Mouse (Mus musculus): ENCODE data around the gene Gpc3.

Gene Gpc3

GRCm38 (mm10) chrX:52613328-52614030 is at the start of gene Gpc3:
Gpc3 (minus strand) TSS chrX:52613950.
- DNase-seq (ENCODE audit: low spot score), result no peak

- DNase-seq (ENCODE audit: low spot score), result no peak
These were observed 38.2 kb upstream of the Gpc3 start for GRCm38 (mm10) chrX:52651975-52652374.

- DNase-seq (ENCODE audit: low spot score), result no peak
These were observed 37.8 kb upstream of the Gpc3 start for GRCm38 (mm10) chrX:52651472-52651948.

GRCm38 (mm10) chrX:52648910-52649785 is 35.4 kb upstream of the Gpc3 start:
- DNase-seq (ENCODE audit: low spot score), result no peak

GRCm38 (mm10) chrX:52644393-52644792 is 30.6 kb upstream of the Gpc3 start:
- DNase-seq (ENCODE audit: low spot score), result no peak

GRCm38 (mm10) chrX:52643350-52643749 is 29.6 kb upstream of the Gpc3 start:
- DNase-seq (ENCODE audit: low spot score), result no peak

- no peak for DNase-seq (ENCODE audit: low spot score)
These were observed 28.4 kb upstream of the Gpc3 start for GRCm38 (mm10) chrX:52642126-52642525.

- DNase-seq (ENCODE audit: low spot score), result no peak
These were observed 23.7 kb upstream of the Gpc3 start for GRCm38 (mm10) chrX:52637419-52637818.

- DNase-seq (ENCODE audit: low spot score), result no peak
These were observed 20.2 kb upstream of the Gpc3 start for GRCm38 (mm10) chrX:52633976-52634375.

GRCm38 (mm10) chrX:52632688-52633324 is 19.1 kb upstream of the Gpc3 start:
- no peak for DNase-seq (ENCODE audit: low spot score)

GRCm38 (mm10) chrX:52626963-52627716 is 13.4 kb upstream of the Gpc3 start:
- no peak for DNase-seq (ENCODE audit: low spot score)

GRCm38 (mm10) chrX:52617813-52618212 is 4.1 kb upstream of the Gpc3 start:
- DNase-seq (ENCODE audit: low spot score), result no peak

- no peak for DNase-seq (ENCODE audit: low spot score)
These were observed 2.4 kb upstream of the Gpc3 start for GRCm38 (mm10) chrX:52616152-52616551.

- DNase-seq (ENCODE audit: low spot score), result no peak
These were observed 256 bp upstream of the Gpc3 start for GRCm38 (mm10) chrX:52614031-52614381.

- DNase-seq (ENCODE audit: low spot score), result no peak
These were observed 944 bp downstream of the Gpc3 start for GRCm38 (mm10) chrX:52612806-52613205.

GRCm38 (mm10) chrX:52611987-52612670 is 1.6 kb downstream of the Gpc3 start:
- DNase-seq (ENCODE audit: low spot score), result no peak

- no peak for DNase-seq (ENCODE audit: low spot score)
These were observed 2.2 kb downstream of the Gpc3 start for GRCm38 (mm10) chrX:52611541-52611940.

GRCm38 (mm10) chrX:52603143-52603542 is 10.6 kb downstream of the Gpc3 start:
- DNase-seq (ENCODE audit: low spot score), result no peak

GRCm38 (mm10) chrX:52599246-52599645 is 14.5 kb downstream of the Gpc3 start:
- no peak for DNase-seq (ENCODE audit: low spot score)

GRCm38 (mm10) chrX:52587671-52588070 is 26.1 kb downstream of the Gpc3 start:
- no peak for DNase-seq (ENCODE audit: low spot score)

GRCm38 (mm10) chrX:52559995-52560394 is 53.8 kb downstream of the Gpc3 start:
- no peak for DNase-seq (ENCODE audit: low spot score)
